Mouse (Mus musculus) stomach, embryonic 16.5 days (tissue): ENCODE data around the gene Mdm4. TPM values are rescaled to one million over a fixed set of nuclear protein-coding genes. Genes with fewer than 3 reads are reported as not detected.
"Not testable (repeated sequence)": the region's sequence is repeated elsewhere in the genome, so short reads cannot be mapped to it uniquely, and the experiment has no call there.

Experiments
- ATAC-seq: fragments of 200-750 bp; cut with Nextera tagmentation; 2 replicates; pipeline ENCODE4 v1.8.0; 2017; ENCODE audit warnings: moderate number of reproducible peaks, moderate TSS enrichment; ENCODE audit not compliant: insufficient read depth, low FRiP score
- H3K27ac ChIP-seq: fragments of 300-500 bp; sonication (generic); 2 replicates; pipeline ENCODE4 v1.5.1; 2014; ENCODE audit warnings: low read length
- H3K27me3 ChIP-seq: fragments of 300-500 bp; sonication (generic); 2 replicates; pipeline ENCODE4 v1.6.1; 2014; ENCODE audit warnings: low read length, control low read depth, mixed read lengths; ENCODE audit not compliant: control insufficient read depth, insufficient read depth
- H3K36me3 ChIP-seq: fragments of 300-500 bp; sonication (generic); 2 replicates; pipeline ENCODE4 v1.6.1; 2014; ENCODE audit warnings: low read length; ENCODE audit not compliant: control insufficient read depth, insufficient read depth
- H3K4me1 ChIP-seq: fragments of 300-500 bp; sonication (generic); 2 replicates; pipeline ENCODE4 v1.6.1; 2014; ENCODE audit warnings: low read length, control low read depth, mixed read lengths; ENCODE audit not compliant: control insufficient read depth, insufficient read depth
- H3K4me2 ChIP-seq: fragments of 300-500 bp; sonication (generic); 2 replicates; pipeline ENCODE4 v1.6.1; 2014; ENCODE audit warnings: low read depth, low read length, mixed read lengths
- H3K4me3 ChIP-seq: fragments of 300-500 bp; sonication (generic); replicated peaks from 2 replicates; pipeline ENCODE4 v1.5.1; 2014; ENCODE audit warnings: mild to moderate bottlenecking, low read length
- H3K9ac ChIP-seq: fragments of 300-500 bp; sonication (generic); 2 replicates; pipeline ENCODE4 v1.6.1; 2014; ENCODE audit warnings: low read length
- H3K9me3 ChIP-seq: fragments of 300-500 bp; sonication (generic); replicated peaks from 2 replicates; pipeline ENCODE4 v1.6.1; 2016; ENCODE audit warnings: low read length, control low read depth; ENCODE audit not compliant: control insufficient read depth
- WGBS: fragments of 180-500 bp; shearing (Covaris S2); extraction: QIAGEN DNeasy Blood & Tissue Kit; methylation state at CpG from one replicate; pipeline ENCODE4 v1.1.7; 2014; 5-methylcytosine and 5-hydroxymethylcytosine counted together
- polyA plus RNA-seq: library from polyadenylated mRNA; unstranded; fragments of >200 nt; fragmentation: Nextera tagmentation; extraction: Ambion mirVana; gene quantifications from 2 replicates; pipeline ENCODE4 v1.2.1, GENCODE M21; 2015

Gene Mdm4
- polyA plus RNA-seq, 1 experiment from 2014 or later: 33.7 TPM

GRCm38 (mm10) chr1:132988556-132989459 lies 41.6 kb downstream of the Mdm4 start:
- not testable (repeated sequence) for H3K27ac ChIP-seq, H3K9me3 ChIP-seq, H3K4me1 ChIP-seq, H3K9ac ChIP-seq, H3K27me3 ChIP-seq, H3K4me3 ChIP-seq, ATAC-seq, H3K4me2 ChIP-seq
- H3K36me3 ChIP-seq: peaks cover 13% of the 10 kb centered on the region
- WGBS: 64% methylated on average over 12 of the region's 12 CpGs

DNA sequence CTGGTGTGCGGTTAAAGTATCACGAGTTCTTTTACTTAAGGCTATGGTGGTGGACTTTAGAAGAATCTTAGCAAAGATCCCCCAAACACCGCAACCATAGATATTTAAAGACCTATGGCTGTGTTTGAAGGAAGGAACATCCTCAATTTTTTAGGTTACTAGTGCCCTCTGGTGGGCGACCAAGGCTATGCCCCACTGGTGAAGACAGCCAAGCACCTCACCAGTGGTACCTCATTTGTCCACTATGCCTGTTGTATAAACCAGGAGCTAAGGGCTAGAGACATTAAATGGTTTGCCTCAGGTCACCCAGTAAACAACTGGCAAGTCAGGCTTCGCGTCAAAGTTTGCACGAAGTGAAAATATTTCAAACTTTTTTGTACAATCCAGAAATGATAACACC lies 47.6 kb downstream of the Mdm4 start:
- H3K27me3 ChIP-seq: no peaks in the 10 kb centered on the region
- H3K9ac ChIP-seq: no peak overlapping the region
- no peaks in the 10 kb centered on the region for H3K4me1 ChIP-seq
- WGBS: 60% methylated on average over 7 of the region's 7 CpGs
- peaks cover 5% of the 10 kb centered on the region for H3K36me3 ChIP-seq
- H3K27ac ChIP-seq: no peak overlapping the region
- no peak for ATAC-seq
- no peak overlapping the region for H3K4me2 ChIP-seq
- no peaks in the 10 kb centered on the region for H3K9me3 ChIP-seq
- H3K4me3 ChIP-seq: no peak overlapping the region

GRCm38 (mm10) chr1:132981232-132981631 lies 49.1 kb downstream of the Mdm4 start:
- no peak overlapping the region for H3K4me3 ChIP-seq
- ATAC-seq: no peak
- H3K4me2 ChIP-seq: no peak overlapping the region
- WGBS: 89% methylated on average over 6 of the region's 6 CpGs
- H3K27me3 ChIP-seq: no peaks in the 10 kb centered on the region
- H3K9ac ChIP-seq: no peak overlapping the region
- H3K9me3 ChIP-seq: no peaks in the 10 kb centered on the region
- H3K4me1 ChIP-seq: no peaks in the 10 kb centered on the region
- H3K27ac ChIP-seq: no peak overlapping the region
- peaks cover 5% of the 10 kb centered on the region for H3K36me3 ChIP-seq

DNA sequence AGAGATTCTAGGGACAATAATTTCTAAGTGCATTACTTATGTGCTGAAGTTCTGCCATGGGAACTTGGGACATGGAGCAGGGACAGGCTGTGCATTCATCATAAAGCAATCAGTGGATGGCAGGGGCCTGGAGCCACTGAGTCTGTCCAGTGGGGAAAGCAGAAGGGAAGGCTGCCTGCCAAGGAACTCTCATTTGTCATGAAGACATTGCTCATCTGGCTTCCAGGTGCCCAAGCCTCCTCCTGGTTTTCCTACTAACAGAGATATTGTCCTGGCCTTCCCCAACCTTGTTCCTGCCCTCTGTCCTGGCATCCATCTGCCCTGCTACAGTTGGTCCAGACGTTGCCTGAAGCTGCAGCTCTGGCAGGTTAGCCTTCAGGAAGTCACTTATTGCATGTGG lies 53.0 kb downstream of the Mdm4 start:
- Histone ChIP-seq H3K4me2 (no peak overlapping the region), H3K4me3 (no peak overlapping the region), H3K4me1 (no peaks in the 10 kb centered on the region), H3K9me3 (no peaks in the 10 kb centered on the region), H3K36me3 (no peaks in the 10 kb centered on the region), H3K27ac (no peak overlapping the region), H3K9ac (no peak overlapping the region), H3K27me3 (no peaks in the 10 kb centered on the region)
- peak; percentile 61; the same call in 1 of the 2 replicates for ATAC-seq
- 41% methylated on average over 1 of the region's 1 CpGs for WGBS

GRCm38 (mm10) chr1:132968659-132969058 lies 61.7 kb downstream of the Mdm4 start:
- Histone ChIP-seq H3K27me3 (no peaks in the 10 kb centered on the region), H3K36me3 (no peaks in the 10 kb centered on the region), H3K9me3 (no peaks in the 10 kb centered on the region), H3K4me1 (no peaks in the 10 kb centered on the region), H3K27ac (no peak overlapping the region), H3K4me2 (no peak overlapping the region), H3K9ac (no peak overlapping the region), H3K4me3 (no peak overlapping the region)
- no peak for ATAC-seq
- WGBS: 30% methylated on average over 6 of the region's 6 CpGs

DNA sequence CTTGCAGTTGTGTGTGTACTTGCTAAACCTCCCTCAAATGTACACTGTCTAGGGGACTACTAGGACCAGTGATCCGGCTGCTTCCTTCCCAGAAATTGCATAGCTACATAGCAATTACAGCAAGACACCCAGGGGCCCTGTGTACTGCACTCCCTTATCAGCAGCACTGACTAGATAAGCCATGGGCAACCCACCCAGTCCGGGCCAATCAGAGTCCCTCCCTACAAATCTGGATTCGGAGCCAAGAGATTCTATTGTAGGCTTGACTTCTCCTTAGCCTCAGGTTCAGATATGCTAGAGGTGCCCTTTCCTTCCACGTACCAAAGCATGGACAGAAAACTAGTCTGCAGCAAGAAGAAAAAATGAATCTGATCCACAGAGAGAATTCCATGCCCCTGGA lies 65.7 kb downstream of the Mdm4 start:
- no peak for ATAC-seq
- Histone ChIP-seq H3K27ac (no peak overlapping the region), H3K36me3 (no peaks in the 10 kb centered on the region), H3K27me3 (no peaks in the 10 kb centered on the region), H3K9me3 (no peaks in the 10 kb centered on the region), H3K4me1 (no peaks in the 10 kb centered on the region), H3K9ac (no peak overlapping the region), H3K4me3 (no peak overlapping the region), H3K4me2 (no peak overlapping the region)
- WGBS: 67% methylated on average over 4 of the region's 4 CpGs

- ATAC-seq: no peak
- H3K4me1 ChIP-seq: no peaks in the 10 kb centered on the region
- WGBS: 74% methylated on average over 2 of the region's 2 CpGs
- H3K27ac ChIP-seq: no peak overlapping the region
- no peaks in the 10 kb centered on the region for H3K9me3 ChIP-seq
- no peaks in the 10 kb centered on the region for H3K27me3 ChIP-seq
- H3K36me3 ChIP-seq: no peaks in the 10 kb centered on the region
- H3K4me3 ChIP-seq: no peak overlapping the region
- no peak overlapping the region for H3K4me2 ChIP-seq
- H3K9ac ChIP-seq: no peak overlapping the region
Measured at GRCm38 (mm10) chr1:132964106-132964505, 66.3 kb downstream of the Mdm4 start.

DNA sequence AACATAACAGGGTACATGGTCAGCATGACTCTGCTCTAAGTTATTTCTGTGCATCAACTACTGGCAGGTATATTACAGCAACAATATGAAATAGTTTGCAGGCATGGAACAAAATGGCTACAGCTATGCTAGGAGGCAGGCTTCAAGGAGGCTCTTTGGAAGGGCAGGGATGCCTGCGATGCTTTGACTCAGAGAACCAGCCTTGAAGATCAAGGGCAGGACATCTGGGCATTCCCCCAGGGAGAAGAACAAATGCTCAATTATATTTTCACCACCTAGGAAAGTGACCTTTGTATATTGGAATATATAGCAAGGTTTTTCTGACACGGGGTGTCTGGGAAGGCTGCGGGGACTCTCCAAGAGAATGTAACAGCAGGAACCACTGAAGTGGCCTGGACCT lies 68.6 kb downstream of the Mdm4 start:
- WGBS: 87% methylated on average over 3 of the region's 3 CpGs
- no peaks in the 10 kb centered on the region for H3K9me3 ChIP-seq
- H3K9ac ChIP-seq: no peak overlapping the region
- H3K36me3 ChIP-seq: no peaks in the 10 kb centered on the region
- H3K27me3 ChIP-seq: no peaks in the 10 kb centered on the region
- H3K4me1 ChIP-seq: no peaks in the 10 kb centered on the region
- H3K4me3 ChIP-seq: no peak overlapping the region
- no peak overlapping the region for H3K27ac ChIP-seq
- H3K4me2 ChIP-seq: no peak overlapping the region
- no peak for ATAC-seq

GRCm38 (mm10) chr1:132956809-132957208 lies 73.6 kb downstream of the Mdm4 start:
- 76% methylated on average over 5 of the region's 5 CpGs for WGBS
- Histone ChIP-seq H3K27me3 (no peaks in the 10 kb centered on the region), H3K9ac (no peak overlapping the region), H3K4me1 (no peaks in the 10 kb centered on the region), H3K36me3 (no peaks in the 10 kb centered on the region), H3K9me3 (no peaks in the 10 kb centered on the region), H3K4me3 (no peak overlapping the region), H3K4me2 (no peak overlapping the region), H3K27ac (no peak overlapping the region)
- no peak for ATAC-seq
